ENCODE assay signal across 17 mouse cellular contexts in genomic region chr6:50301121-50301520, GRCm38 (mm10).
"Had no signal": no experiment of that assay in that cellular context is flagged by ENCODE, and none has a peak within 500 bp of the region (broad histone marks: within the 10 kb centered on the region; RNA-seq: fewer than 3 reads in every experiment).

No protein-coding gene starts in this region.

- H3K36me3 ChIP-seq: neural tube, embryonic 13.5 days; neural tube, embryonic 15.5 days had no signal

- DNase-seq: lung, adult 18-20 months; lung, embryonic 14.5 days; lung, postnatal 10 days; lung, postnatal 4 days; retina, postnatal 1 day; right cerebral cortex, adult 18-20 months; right cerebral cortex, postnatal 25 days; right cerebral cortex, postnatal 4 days; spleen, adult 18-20 months; thymus, adult 18-20 months; thymus, postnatal 14 days; thymus, postnatal 36 days had no signal

- H3K27ac ChIP-seq: liver, embryonic 14.5 days; neural tube, embryonic 13.5 days; neural tube, embryonic 15.5 days had no signal

- H3K4me1 ChIP-seq: neural tube, embryonic 15.5 days had no signal

- H3K4me2 ChIP-seq: liver, embryonic 11.5 days; lung, embryonic 14.5 days; neural tube, embryonic 13.5 days; neural tube, embryonic 15.5 days had no signal

- H3K9ac ChIP-seq: liver, embryonic 14.5 days; lung, embryonic 14.5 days; neural tube, embryonic 13.5 days; neural tube, embryonic 15.5 days had no signal

- H3K9me3 ChIP-seq: neural tube, embryonic 13.5 days; neural tube, embryonic 15.5 days had no signal

- H3K27me3 ChIP-seq: neural tube, embryonic 13.5 days; neural tube, embryonic 15.5 days had no signal

- H3K4me3 ChIP-seq: myocyte; neural tube, embryonic 13.5 days; neural tube, embryonic 15.5 days had no signal
